Mouse (Mus musculus): ENCODE measurements at regions not wholly inside any gene's neighbourhood (a gene's known extent, or its start where the extent isn't known, plus 50 kb on each side); places are given as distances from the start of the nearest gene placed in this dataset.

DNA sequence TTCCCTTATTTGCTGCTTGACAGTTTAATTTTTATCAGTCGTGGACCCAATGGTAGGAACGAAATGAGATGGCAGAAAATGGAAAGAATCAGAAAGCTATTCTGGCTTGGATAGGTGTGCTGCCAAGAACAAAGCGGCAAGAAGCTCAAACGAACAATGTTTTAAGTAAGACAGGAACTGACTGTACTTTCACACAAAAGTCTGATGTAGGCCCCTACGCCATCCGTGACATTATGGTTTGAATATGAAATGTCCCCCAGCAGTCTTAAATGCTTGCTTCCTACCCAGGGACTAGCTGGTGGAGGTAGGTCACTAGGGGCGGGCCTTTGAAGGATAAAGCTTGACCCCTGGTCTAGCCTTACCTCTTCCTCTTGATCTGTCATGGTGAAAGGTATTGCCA is 90.5 kb upstream of the Barx2 start:
- Histone ChIP-seq H3K4me1 (ENCODE audit: control insufficient read depth, insufficient read depth, low read length) (peaks cover 9% of the 10 kb centered on the region; the same call in 1 of the 2 replicates), H3K27ac (ENCODE audit: insufficient read depth, low read depth, low read length) (no peak overlapping the region), H3K27me3 (replicated peaks; ENCODE audit: control insufficient read depth, insufficient read depth, low read length) (no peaks in the 10 kb centered on the region), H3K4me3 (ENCODE audit: insufficient read depth, low read depth, low read length) (no peak overlapping the region), H3K36me3 (ENCODE audit: control insufficient read depth, insufficient read depth, low read length) (no peaks in the 10 kb centered on the region)
- 95% methylated on average over 7 of the region's 7 CpGs for WGBS
- TF ChIP-seq POLR2A (IDR thresholded peaks at IDR 0.05; ENCODE audit: low read depth, low read length) (no peak), CTCF (conservative IDR thresholded peaks at IDR 0.05; ENCODE audit: insufficient read depth, insufficient read length, low read depth, low read length) (no peak)
- DNase-seq = no peak

DNA sequence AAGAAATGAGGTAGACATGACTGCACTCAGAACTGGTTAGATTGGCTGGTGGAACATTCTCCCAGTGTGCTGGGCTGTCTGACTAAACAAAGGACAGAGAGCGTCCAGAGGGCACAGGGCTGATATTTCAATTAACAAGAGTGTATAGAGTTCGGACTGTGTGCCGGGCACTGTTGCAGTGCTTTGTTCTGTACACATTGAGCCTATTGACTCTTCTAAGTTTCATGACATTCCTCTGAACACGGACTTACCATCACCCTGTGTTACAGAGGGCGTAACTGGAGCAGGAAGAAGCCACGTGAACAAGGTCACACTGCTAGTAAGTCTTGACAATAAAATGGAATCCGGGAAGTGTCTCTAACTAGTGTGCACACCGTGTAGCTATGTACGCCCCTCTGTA is 92.1 kb upstream of the Barx2 start:
- H3K27me3 ChIP-seq (replicated peaks; ENCODE audit: control insufficient read depth, insufficient read depth, low read length) = no peaks in the 10 kb centered on the region
- H3K4me3 ChIP-seq (ENCODE audit: insufficient read depth, low read depth, low read length) = no peak overlapping the region
- no peak for TF ChIP-seq POLR2A (IDR thresholded peaks at IDR 0.05; ENCODE audit: low read depth, low read length)
- WGBS = 61% methylated on average over 9 of the region's 9 CpGs
- no peak for DNase-seq
- H3K36me3 ChIP-seq (ENCODE audit: control insufficient read depth, insufficient read depth, low read length) = no peaks in the 10 kb centered on the region
- H3K27ac ChIP-seq (ENCODE audit: insufficient read depth, low read depth, low read length) = no peak overlapping the region
- H3K4me1 ChIP-seq (ENCODE audit: control insufficient read depth, insufficient read depth, low read length) = peaks cover 9% of the 10 kb centered on the region; the same call in 1 of the 2 replicates

DNA sequence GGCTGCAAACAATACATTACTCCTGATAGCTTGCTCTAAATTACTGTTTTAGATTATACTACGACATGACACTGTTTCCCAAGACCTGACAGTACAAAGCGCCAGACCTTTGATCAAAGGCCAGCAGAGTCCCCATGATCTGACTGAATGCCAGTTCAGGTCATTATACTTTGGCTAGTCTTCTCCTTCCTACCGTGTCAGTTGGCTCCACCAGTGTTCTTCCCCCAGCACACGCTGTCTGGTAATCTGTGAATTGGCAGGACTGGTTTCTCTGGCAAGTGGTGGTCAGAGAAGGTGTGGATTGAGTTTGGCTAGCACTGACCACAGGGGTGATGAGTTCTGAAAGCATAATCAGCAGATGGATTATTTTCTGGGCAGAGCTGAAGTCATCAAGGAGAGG is 93.1 kb upstream of the Barx2 start:
- WGBS = 45% methylated on average over 4 of the region's 4 CpGs
- Histone ChIP-seq H3K4me1 (ENCODE audit: control insufficient read depth, insufficient read depth, low read length) (peaks cover 13% of the 10 kb centered on the region), H3K27me3 (replicated peaks; ENCODE audit: control insufficient read depth, insufficient read depth, low read length) (no peaks in the 10 kb centered on the region), H3K36me3 (ENCODE audit: control insufficient read depth, insufficient read depth, low read length) (no peaks in the 10 kb centered on the region), H3K4me3 (ENCODE audit: insufficient read depth, low read depth, low read length) (no peak overlapping the region), H3K27ac (ENCODE audit: insufficient read depth, low read depth, low read length) (peak overlapping the region; percentile 9; the same call in 1 of the 2 replicates)
- DNase-seq = peak; percentile 90
- TF ChIP-seq POLR2A (IDR thresholded peaks at IDR 0.05; ENCODE audit: low read depth, low read length) (no peak), CTCF (conservative IDR thresholded peaks at IDR 0.05; ENCODE audit: insufficient read depth, insufficient read length, low read depth, low read length) (no peak)

DNA sequence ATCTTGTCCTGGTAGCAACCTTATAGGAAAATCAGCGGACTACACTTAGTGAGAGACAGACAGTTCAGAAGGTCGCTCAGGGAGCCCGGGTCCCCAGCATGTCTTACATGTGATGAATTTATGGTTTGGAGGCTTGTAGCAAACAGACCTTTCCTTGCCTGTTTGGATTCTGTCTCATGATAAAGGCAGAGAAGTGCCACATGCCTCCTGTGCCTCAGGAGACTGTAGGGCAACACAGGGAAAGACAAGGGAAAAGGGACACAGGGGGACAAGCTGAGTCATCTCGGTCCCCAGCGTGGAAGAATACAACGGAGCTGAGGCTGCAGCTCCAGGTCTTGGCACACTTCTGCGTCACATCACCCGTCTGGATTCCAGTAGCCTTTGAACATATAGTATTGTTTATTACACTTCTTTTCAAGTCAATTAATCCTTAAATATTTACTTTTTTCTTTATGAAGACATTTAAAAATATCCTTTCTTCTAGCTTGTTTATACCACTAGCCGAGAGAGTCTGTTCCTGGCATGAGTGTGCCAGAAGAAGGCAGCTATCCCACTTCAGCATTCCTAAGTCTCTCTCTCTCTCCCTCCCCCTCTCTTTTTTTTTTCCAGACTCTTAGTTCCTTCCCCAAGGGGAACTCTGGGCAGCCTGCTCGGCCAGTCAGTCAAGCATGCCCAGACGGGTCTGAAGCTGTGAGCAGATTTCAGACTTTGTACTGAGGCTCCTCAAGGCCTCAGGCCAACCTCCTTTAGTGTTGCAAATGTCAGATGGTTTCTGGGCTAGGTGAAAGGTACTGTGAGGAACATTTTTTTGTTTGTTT is 97.9 kb upstream of the Barx2 start:
- Histone ChIP-seq H3K4me1 (ENCODE audit: control insufficient read depth, insufficient read depth, low read length) (peaks cover 9% of the 10 kb centered on the region), H3K27me3 (replicated peaks; ENCODE audit: control insufficient read depth, insufficient read depth, low read length) (no peaks in the 10 kb centered on the region), H3K36me3 (ENCODE audit: control insufficient read depth, insufficient read depth, low read length) (no peaks in the 10 kb centered on the region), H3K4me3 (ENCODE audit: insufficient read depth, low read depth, low read length) (no peak overlapping the region), H3K27ac (ENCODE audit: insufficient read depth, low read depth, low read length) (peak overlapping the region; percentile 60)
- 32% methylated on average over 11 of the region's 11 CpGs for WGBS
- TF ChIP-seq POLR2A (IDR thresholded peaks at IDR 0.05; ENCODE audit: low read depth, low read length) = no peak
- DNase-seq = peak; percentile 89

DNA sequence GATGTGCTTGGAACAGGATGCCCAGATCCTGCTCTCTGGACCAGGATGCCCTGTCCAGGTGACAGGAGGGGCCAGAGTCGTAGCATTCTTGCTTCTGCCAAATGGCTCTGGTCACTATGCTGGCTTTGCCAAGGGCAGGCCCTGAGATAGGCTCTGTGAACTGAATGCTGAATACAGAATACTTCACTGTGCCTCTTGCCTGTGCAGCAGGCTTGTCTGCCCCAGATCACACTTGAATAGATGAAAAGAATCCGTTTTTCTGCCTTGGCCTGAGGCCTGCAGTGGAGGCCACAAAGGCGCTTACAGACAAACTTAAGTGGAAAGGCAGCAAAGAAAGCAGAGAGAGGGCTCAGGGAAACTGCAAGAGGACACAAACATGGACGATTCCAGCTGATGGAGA is 99.7 kb upstream of the Arhgap32 start:
- H3K27ac ChIP-seq (ENCODE audit: insufficient read depth, low read depth, low read length) = no peak overlapping the region
- 64% methylated on average over 4 of the region's 4 CpGs for WGBS
- H3K36me3 ChIP-seq (ENCODE audit: control insufficient read depth, insufficient read depth, low read length) = no peaks in the 10 kb centered on the region
- H3K4me1 ChIP-seq (ENCODE audit: control insufficient read depth, insufficient read depth, low read length) = peaks cover 6% of the 10 kb centered on the region; the same call in 1 of the 2 replicates
- H3K27me3 ChIP-seq (replicated peaks; ENCODE audit: control insufficient read depth, insufficient read depth, low read length) = no peaks in the 10 kb centered on the region
- no peak for TF ChIP-seq CTCF (conservative IDR thresholded peaks at IDR 0.05; ENCODE audit: insufficient read depth, insufficient read length, low read depth, low read length)
- no peak for DNase-seq
- H3K4me3 ChIP-seq (ENCODE audit: insufficient read depth, low read depth, low read length) = no peak overlapping the region

DNA sequence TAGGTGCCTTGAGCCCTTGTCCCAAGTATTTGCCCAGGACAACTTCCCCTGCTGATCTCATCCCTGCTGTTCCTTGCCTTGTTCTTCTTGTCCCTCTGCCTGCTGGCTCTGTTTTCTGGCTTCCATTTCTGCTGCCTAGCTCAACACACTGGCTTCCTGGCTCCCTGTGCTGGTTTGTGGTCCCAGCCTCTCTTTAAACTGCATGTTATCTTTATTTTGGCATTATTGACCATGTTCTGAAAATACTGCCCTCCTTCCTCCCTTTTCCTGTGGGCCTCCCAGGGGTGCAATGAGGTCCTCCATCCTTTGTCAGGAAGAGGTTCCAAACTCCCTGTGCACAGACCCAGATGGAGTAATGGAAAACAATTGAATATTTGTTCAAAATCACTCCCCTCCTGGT is 97.9 kb upstream of the Arhgap32 start:
- no peak for TF ChIP-seq POLR2A (IDR thresholded peaks at IDR 0.05; ENCODE audit: low read depth, low read length)
- TF ChIP-seq CTCF (conservative IDR thresholded peaks at IDR 0.05; ENCODE audit: insufficient read depth, insufficient read length, low read depth, low read length) = no peak
- H3K27ac ChIP-seq (ENCODE audit: insufficient read depth, low read depth, low read length) = no peak overlapping the region
- H3K36me3 ChIP-seq (ENCODE audit: control insufficient read depth, insufficient read depth, low read length) = no peaks in the 10 kb centered on the region
- peak; percentile 38 for DNase-seq
- no peak overlapping the region for H3K4me3 ChIP-seq (ENCODE audit: insufficient read depth, low read depth, low read length)
- H3K27me3 ChIP-seq (replicated peaks; ENCODE audit: control insufficient read depth, insufficient read depth, low read length) = no peaks in the 10 kb centered on the region
- peaks cover 3% of the 10 kb centered on the region; the same call in 1 of the 2 replicates for H3K4me1 ChIP-seq (ENCODE audit: control insufficient read depth, insufficient read depth, low read length)

DNA sequence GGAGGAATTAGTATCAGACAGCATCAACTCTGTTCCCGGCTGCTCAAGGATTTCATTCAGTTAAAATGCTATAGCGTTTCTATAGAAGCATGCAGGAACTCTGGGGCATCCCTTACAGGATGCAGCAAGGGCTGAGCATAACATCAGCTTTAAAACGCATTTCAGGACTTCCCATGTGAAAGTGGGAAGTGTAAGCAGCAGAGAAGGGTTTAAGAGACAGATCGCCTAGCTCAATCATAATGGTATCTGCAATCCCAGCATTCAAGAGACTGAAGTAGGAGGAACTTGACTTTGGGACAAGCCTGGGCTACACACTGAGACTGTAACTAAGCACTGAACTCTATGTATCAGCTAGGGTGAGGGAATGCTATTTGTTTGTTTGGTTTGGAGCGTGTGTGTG is 96.2 kb upstream of the Arhgap32 start:
- no peak for TF ChIP-seq CTCF (conservative IDR thresholded peaks at IDR 0.05; ENCODE audit: insufficient read depth, insufficient read length, low read depth, low read length)
- TF ChIP-seq POLR2A (IDR thresholded peaks at IDR 0.05; ENCODE audit: low read depth, low read length) = no peak
- DNase-seq = no peak
- no peak overlapping the region for H3K4me3 ChIP-seq (ENCODE audit: insufficient read depth, low read depth, low read length)
- WGBS = 79% methylated on average over 5 of the region's 5 CpGs
- H3K27ac ChIP-seq (ENCODE audit: insufficient read depth, low read depth, low read length) = no peak overlapping the region
- H3K36me3 ChIP-seq (ENCODE audit: control insufficient read depth, insufficient read depth, low read length) = no peaks in the 10 kb centered on the region
- H3K27me3 ChIP-seq (replicated peaks; ENCODE audit: control insufficient read depth, insufficient read depth, low read length) = no peaks in the 10 kb centered on the region
- H3K4me1 ChIP-seq (ENCODE audit: control insufficient read depth, insufficient read depth, low read length) = peaks cover 3% of the 10 kb centered on the region; the same call in 1 of the 2 replicates

Data from kidney, adult 2 months (tissue).